Mouse (Mus musculus) duodenum, adult 2 months (tissue): Measurements from ENCODE around the gene Mtrf1. TPM values are rescaled to one million over a fixed set of nuclear protein-coding genes. Genes with fewer than 3 reads are reported as not detected.

Source experiments
- polyA plus RNA-seq: library from polyadenylated mRNA; depleted of rRNA; stranded (reverse); fragments of >200 nt; gene quantifications from 2 replicates; pipeline ENCODE4 v1.2.3, GENCODE M21; 2012; ENCODE audit warnings: low replicate concordance; rRNA removed

The Mtrf1 gene
- polyA plus RNA-seq: 0.30 and 0.33 TPM in 2 replicates

GRCm38 (mm10) chr14:79397321-79398122 lies at the start of gene Mtrf1:
TSS of gene Mtrf1 (plus strand) at chr14:79397772.

GRCm38 (mm10) chr14:79390265-79390926 lies 7.2 kb upstream of the Mtrf1 start, which contains the start of gene Naa16:
TSS of gene Naa16 (minus strand) at chr14:79390778.

GRCm38 (mm10) chr14:79425979-79426729 lies 28.6 kb downstream of the Mtrf1 start, which contains the start of gene Kbtbd7:
TSS of gene Kbtbd7 (plus strand) at chr14:79426511.

DNA sequence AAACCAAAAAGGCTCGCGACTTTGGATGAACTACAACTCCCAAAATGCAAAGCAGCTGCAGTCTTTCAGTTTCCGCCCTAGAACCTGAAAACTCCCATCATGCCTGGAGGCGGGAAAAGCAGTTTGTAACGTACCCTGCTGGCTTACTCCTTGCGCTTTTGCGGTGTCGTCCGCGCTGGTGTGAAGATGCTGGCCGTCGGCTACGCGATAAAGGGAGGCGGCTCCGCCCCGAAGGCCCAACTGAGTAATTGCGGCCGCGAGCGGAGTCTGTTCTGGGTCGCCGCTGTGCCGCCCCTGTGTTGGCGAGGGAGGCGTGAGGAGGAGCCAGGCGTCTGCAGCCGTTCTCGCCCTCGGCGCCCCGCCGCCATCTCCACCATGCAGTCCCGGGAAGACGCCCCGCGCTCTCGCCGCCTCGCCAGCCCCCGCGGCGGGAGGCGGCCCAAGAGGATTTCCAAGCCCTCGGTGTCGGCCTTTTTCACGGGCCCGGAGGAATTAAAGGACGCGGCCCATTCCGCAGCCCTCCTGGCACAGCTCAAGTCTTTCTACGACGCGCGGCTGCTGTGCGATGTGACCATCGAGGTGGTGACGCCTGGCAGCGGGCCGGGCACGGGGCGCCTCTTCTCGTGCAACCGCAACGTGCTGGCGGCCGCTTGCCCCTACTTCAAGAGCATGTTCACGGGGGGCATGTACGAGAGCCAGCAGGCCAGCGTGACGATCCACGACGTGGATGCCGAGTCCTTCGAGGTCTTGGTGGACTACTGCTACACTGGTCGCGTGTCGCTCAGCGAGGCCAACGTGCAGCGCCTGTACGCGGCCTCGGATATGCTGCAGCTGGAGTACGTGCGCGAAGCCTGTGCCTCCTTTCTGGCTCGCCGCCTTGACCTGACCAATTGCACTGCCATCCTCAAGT lies 54.4 kb downstream of the Mtrf1 start, which contains the start of gene Kbtbd6:
Kbtbd6 (plus strand) TSS at position 155 of the 910 bp plus-strand sequence.

Other genes with a start within 250 kb of the Mtrf1 start
- not detected in 2 replicates for gene Zfp957, start 150.4 kb upstream of the Mtrf1 start, polyA plus RNA-seq
- gene Rgcc, start 96.1 kb upstream of the Mtrf1 start, polyA plus RNA-seq: 38.3 and 115 TPM in 2 replicates
- gene Naa16, start 7.0 kb upstream of the Mtrf1 start, polyA plus RNA-seq: 0.21 and 1.1 TPM in 2 replicates
- gene Kbtbd7, start 28.7 kb downstream of the Mtrf1 start, polyA plus RNA-seq: 0.96 and 2.4 TPM in 2 replicates
- 0.49 and 0.77 TPM in 2 replicates for gene Kbtbd6, start 54.1 kb downstream of the Mtrf1 start, polyA plus RNA-seq
- 6.8 and 8.1 TPM in 2 replicates for gene Elf1, start 83.4 kb downstream of the Mtrf1 start, polyA plus RNA-seq
- gene Wbp4, start 83.7 kb downstream of the Mtrf1 start, polyA plus RNA-seq: 1.6 TPM in 2 replicates
- gene Sugt1, start 189.9 kb downstream of the Mtrf1 start, polyA plus RNA-seq: 1.2 and 2.4 TPM in 2 replicates